Mouse (Mus musculus) hindbrain, embryonic 11.5 days (tissue): Measurements from ENCODE around the gene Cfap54. TPM values are rescaled to one million over a fixed set of nuclear protein-coding genes. Genes with fewer than 3 reads are reported as not detected.

Experiments used
- ATAC-seq: fragments of 200-750 bp; cut with Nextera tagmentation; 2 replicates; pipeline ENCODE4 v1.8.0; 2017; ENCODE audit warnings: mild to moderate bottlenecking, moderate TSS enrichment, moderate library complexity; ENCODE audit not compliant: low FRiP score
- DNase-seq: peaks from one replicate; pipeline ENCODE4 v3.0.0-alpha.2; 2015; ENCODE audit warnings: low spot score
- H3K27ac ChIP-seq: fragments of 300-500 bp; sonication (generic); 2 replicates; pipeline ENCODE4 v1.5.1; 2014; ENCODE audit warnings: mild to moderate bottlenecking, low read depth, low read length
- H3K27me3 ChIP-seq: fragments of 300-500 bp; sonication (generic); 2 replicates; pipeline ENCODE4 v1.6.1; 2014; ENCODE audit warnings: mild to moderate bottlenecking, low read length, moderate library complexity, mixed read lengths; ENCODE audit not compliant: control insufficient read depth, insufficient read depth
- H3K36me3 ChIP-seq: fragments of 300-500 bp; sonication (generic); 2 replicates; pipeline ENCODE4 v1.6.1; 2014; ENCODE audit warnings: mild to moderate bottlenecking, low read length, moderate library complexity, mixed read lengths; ENCODE audit not compliant: control insufficient read depth, insufficient read depth
- H3K4me1 ChIP-seq: fragments of 300-500 bp; sonication (generic); replicated peaks from 2 replicates; pipeline ENCODE4 v1.6.1; 2014; ENCODE audit warnings: low read length, mixed read lengths; ENCODE audit not compliant: control insufficient read depth, insufficient read depth
- H3K4me2 ChIP-seq: fragments of 300-500 bp; sonication (generic); replicated peaks from 2 replicates; pipeline ENCODE4 v1.6.1; 2014; ENCODE audit warnings: mild to moderate bottlenecking, low read depth, low read length
- H3K4me3 ChIP-seq: fragments of 300-500 bp; sonication (generic); 2 replicates; pipeline ENCODE4 v1.5.1; 2014; ENCODE audit warnings: low read depth, low read length
- H3K9ac ChIP-seq: fragments of 300-500 bp; sonication (generic); 2 replicates; pipeline ENCODE4 v1.6.1; 2014; ENCODE audit warnings: low read depth, low read length
- H3K9me3 ChIP-seq: fragments of 300-500 bp; sonication (generic); 2 replicates; pipeline ENCODE4 v1.6.1; 2016; ENCODE audit warnings: low read length; ENCODE audit not compliant: control insufficient read depth
- WGBS: fragments of 180-500 bp; shearing (Covaris S2); extraction: QIAGEN DNeasy Blood & Tissue Kit; methylation state at CpG from one replicate; pipeline ENCODE4 v1.1.7; 2014; 5-methylcytosine and 5-hydroxymethylcytosine counted together
- polyA plus RNA-seq: library from polyadenylated mRNA; unstranded; fragments of >200 nt; fragmentation: Nextera tagmentation; extraction: Ambion mirVana; gene quantifications from 2 replicates; pipeline ENCODE4 v1.2.1, GENCODE M21; 2014

Gene Cfap54
- polyA plus RNA-seq, 1 experiment from 2014 or later, result 2.4 TPM

DNA sequence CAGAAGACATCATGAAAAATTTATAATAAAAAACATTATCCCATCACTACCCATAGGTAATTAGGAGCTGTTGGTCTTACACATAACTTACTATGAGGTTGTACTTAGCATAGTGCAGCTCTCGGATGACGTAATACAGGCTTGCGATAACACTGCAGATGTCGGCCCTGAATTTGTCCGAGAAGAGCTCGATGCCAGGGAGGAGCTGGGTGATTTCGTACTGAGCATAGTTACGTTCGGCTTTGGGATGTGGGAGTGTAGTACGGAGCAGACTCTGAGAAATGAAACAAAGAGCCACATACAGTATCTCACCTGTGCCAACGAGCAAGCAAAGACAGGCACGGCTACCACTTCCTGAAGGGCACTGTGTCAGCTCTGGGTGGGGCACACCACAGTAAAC lies 149.0 kb downstream of the Cfap54 start:
- Histone ChIP-seq H3K9ac (no peak overlapping the region), H3K4me3 (no peak overlapping the region), H3K9me3 (no peaks in the 10 kb centered on the region), H3K36me3 (no peaks in the 10 kb centered on the region), H3K4me1 (no peaks in the 10 kb centered on the region), H3K27me3 (no peaks in the 10 kb centered on the region), H3K4me2 (no peak overlapping the region), H3K27ac (no peak overlapping the region)
- 92% methylated on average over 12 of the region's 12 CpGs for WGBS
- DNase-seq, result no peak
- no peak for ATAC-seq

DNA sequence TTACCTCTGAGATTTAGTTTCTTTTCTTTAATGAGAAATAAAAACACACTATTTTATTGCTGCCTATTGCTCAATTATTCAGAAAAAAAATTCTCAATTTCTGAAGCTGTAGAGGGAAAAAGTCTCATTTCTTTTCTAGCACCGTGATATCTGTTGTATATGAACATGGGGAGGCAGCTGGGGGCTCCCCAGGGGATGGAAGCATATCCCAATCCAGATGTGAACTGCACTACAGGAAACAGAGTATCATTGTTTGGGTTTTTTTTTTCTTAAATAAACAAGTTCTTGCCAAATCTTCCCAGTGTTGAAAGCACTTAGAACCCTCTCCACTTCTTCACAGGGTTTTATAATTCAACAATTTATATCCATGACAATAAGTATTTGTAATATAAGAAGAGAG lies 151.4 kb downstream of the Cfap54 start:
- 61% methylated on average over 1 of the region's 1 CpGs for WGBS

DNA sequence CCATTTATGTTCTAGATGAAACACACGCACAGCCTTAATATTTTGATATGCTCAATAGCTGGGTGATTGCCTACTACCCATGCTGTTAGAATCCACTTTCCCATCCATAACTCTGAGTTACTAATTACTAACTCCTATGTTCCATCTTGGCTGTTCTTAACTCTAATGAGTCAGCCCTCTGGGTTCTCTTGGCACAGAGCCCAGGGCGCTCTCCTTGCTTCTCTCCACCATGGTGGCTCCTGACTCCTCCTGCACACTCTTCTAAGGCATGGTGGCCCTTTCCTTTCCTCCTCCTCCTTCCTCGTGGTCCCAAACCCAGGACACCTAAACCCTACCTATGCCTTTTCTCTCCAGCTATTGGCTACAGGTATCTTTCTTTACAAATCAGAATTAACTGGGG lies 153.2 kb downstream of the Cfap54 start:
- Histone ChIP-seq H3K27me3 (no peaks in the 10 kb centered on the region), H3K27ac (no peak overlapping the region), H3K4me2 (no peak overlapping the region), H3K4me3 (no peak overlapping the region), H3K9ac (no peak overlapping the region), H3K36me3 (no peaks in the 10 kb centered on the region), H3K4me1 (no peaks in the 10 kb centered on the region), H3K9me3 (no peaks in the 10 kb centered on the region)
- DNase-seq (no peak), ATAC-seq (no peak)
- 88% methylated on average over 3 of the region's 3 CpGs for WGBS

More for the DNA sequence above, 151.4 kb downstream of the Cfap54 start:
- Histone ChIP-seq H3K9me3 (no peaks in the 10 kb centered on the region), H3K4me1 (no peaks in the 10 kb centered on the region), H3K36me3 (no peaks in the 10 kb centered on the region), H3K27ac (no peak overlapping the region), H3K4me3 (no peak overlapping the region), H3K9ac (no peak overlapping the region), H3K4me2 (no peak overlapping the region), H3K27me3 (no peaks in the 10 kb centered on the region)
- ATAC-seq (no peak), DNase-seq (no peak)

DNA sequence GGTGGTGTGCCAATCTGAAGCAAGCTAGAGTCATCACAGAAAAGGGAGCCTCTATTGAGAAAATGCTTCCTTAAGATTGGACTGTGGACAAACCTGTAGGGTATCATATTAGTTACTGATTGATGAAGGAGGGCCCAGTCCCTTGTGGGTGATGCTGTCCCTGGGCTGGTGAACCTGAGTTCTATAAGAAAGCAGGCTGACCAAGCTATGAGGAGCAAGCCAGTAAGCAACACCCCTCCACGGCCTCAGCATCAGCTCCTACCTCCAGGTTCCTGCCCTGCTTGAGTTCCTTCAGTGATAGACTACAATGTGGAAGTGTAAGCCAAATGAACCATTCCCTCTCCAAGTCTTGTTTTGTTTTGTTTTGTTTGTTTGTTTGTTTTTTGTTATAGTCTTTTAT lies 162.9 kb downstream of the Cfap54 start:
- no peak overlapping the region for H3K4me2 ChIP-seq
- no peaks in the 10 kb centered on the region for H3K9me3 ChIP-seq
- no peaks in the 10 kb centered on the region for H3K27me3 ChIP-seq
- H3K27ac ChIP-seq, result no peak overlapping the region
- no peak overlapping the region for H3K4me3 ChIP-seq
- no peaks in the 10 kb centered on the region for H3K36me3 ChIP-seq
- H3K9ac ChIP-seq, result no peak overlapping the region
- DNase-seq, result no peak
- H3K4me1 ChIP-seq, result no peaks in the 10 kb centered on the region
- WGBS, result 85% methylated on average over 1 of the region's 1 CpGs
- ATAC-seq, result no peak

DNA sequence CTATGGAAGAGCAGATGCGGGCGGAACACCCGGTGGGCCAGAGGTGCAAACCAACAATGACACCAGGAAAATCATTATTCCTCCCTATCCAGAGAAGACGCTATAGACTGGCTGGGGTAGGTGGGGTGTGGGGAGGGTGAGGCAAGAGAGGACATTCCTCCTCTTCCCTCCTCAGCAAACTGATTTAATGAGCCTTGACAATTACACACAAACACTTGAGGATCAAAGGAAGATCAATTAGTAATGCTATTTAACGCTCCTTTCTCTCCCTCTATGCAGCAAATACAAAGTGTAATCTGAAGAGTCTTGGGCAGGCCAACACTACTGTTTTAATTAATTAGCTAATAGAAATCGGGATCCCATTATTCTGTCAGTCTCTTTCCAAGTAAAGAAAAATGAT lies 174.2 kb downstream of the Cfap54 start:
- Histone ChIP-seq H3K9ac (no peak overlapping the region), H3K4me1 (no peaks in the 10 kb centered on the region), H3K27me3 (no peaks in the 10 kb centered on the region), H3K36me3 (no peaks in the 10 kb centered on the region), H3K9me3 (no peaks in the 10 kb centered on the region), H3K4me2 (no peak overlapping the region), H3K4me3 (no peak overlapping the region), H3K27ac (no peak overlapping the region)
- DNase-seq, result no peak
- no peak for ATAC-seq
- WGBS, result 58% methylated on average over 6 of the region's 6 CpGs

DNA sequence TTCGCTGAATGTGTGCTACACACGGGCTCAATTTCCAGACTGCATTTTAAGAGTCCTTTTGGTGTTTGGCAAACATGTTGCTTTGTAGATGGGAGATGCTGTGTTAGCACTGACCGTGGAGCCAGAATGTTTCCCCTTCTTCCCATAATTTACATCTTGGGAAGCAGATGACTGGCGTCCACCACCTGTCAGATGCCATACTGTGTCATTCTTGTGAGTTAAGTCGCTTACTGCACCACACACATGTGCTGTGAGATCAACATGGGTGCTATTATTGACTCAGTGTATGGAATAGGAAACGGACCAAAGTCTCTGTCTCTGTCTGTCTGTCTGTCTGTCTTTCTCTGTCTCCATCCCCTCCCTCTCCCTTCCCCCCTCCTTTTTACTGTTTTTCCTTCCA lies 193.0 kb downstream of the Cfap54 start:
- H3K4me2 ChIP-seq, result no peak overlapping the region
- no peak for DNase-seq
- 80% methylated on average over 6 of the region's 6 CpGs for WGBS

DNA sequence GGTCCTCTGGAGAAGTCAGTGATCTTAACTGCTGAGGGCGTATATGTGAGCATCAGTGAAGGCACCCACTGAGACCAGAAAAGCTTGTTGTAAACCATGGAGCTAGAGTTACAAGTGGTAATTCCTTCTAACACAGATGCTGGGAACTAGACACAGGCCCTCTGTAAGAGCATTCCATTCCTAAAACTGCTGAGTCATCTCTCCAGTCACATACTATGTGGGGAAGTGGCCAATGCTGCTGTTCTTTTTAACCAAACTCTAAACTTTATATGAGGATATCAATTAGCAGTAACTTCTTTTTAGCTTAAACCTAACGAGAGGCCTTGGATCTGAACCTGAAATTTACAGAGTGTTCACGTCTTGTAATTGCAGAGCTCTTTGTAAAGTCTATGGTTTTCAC lies 203.4 kb downstream of the Cfap54 start:
- Histone ChIP-seq H3K4me2 (no peak overlapping the region), H3K36me3 (no peaks in the 10 kb centered on the region), H3K4me1 (no peaks in the 10 kb centered on the region), H3K9me3 (no peaks in the 10 kb centered on the region), H3K27ac (no peak overlapping the region), H3K9ac (no peak overlapping the region), H3K4me3 (no peak overlapping the region), H3K27me3 (no peaks in the 10 kb centered on the region)
- WGBS, result 92% methylated on average over 3 of the region's 3 CpGs
- ATAC-seq (no peak), DNase-seq (no peak)

More for the DNA sequence above, 193.0 kb downstream of the Cfap54 start:
- Histone ChIP-seq H3K27me3 (no peaks in the 10 kb centered on the region), H3K27ac (no peak overlapping the region), H3K9ac (no peak overlapping the region), H3K4me3 (no peak overlapping the region), H3K9me3 (no peaks in the 10 kb centered on the region), H3K36me3 (no peaks in the 10 kb centered on the region), H3K4me1 (no peaks in the 10 kb centered on the region)
- no peak for ATAC-seq

DNA sequence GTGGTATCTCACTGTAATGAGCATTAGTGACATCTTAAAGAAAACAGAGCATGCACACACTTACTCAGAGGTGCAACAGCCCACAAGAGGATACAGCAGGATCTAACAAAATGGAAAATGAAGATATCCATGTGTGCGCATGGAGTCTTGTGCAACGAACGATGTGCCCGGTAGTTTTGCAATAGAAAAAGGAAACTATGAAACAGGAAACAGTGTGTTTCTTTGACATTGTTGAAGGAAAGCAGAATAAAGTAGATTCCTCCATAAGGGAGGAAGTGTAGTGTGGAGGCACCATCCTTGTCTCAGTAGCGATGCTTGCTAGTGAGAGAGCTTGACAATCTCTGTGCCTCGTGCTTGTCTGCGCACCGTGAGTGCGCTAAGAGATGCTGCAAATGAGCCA lies 240.4 kb downstream of the Cfap54 start:
- WGBS, result 92% methylated on average over 9 of the region's 9 CpGs
- Histone ChIP-seq H3K4me1 (no peaks in the 10 kb centered on the region), H3K27ac (no peak overlapping the region), H3K4me3 (no peak overlapping the region), H3K4me2 (no peak overlapping the region), H3K9me3 (no peaks in the 10 kb centered on the region), H3K9ac (no peak overlapping the region), H3K27me3 (no peaks in the 10 kb centered on the region), H3K36me3 (no peaks in the 10 kb centered on the region)
- DNase-seq (no peak), ATAC-seq (no peak)

DNA sequence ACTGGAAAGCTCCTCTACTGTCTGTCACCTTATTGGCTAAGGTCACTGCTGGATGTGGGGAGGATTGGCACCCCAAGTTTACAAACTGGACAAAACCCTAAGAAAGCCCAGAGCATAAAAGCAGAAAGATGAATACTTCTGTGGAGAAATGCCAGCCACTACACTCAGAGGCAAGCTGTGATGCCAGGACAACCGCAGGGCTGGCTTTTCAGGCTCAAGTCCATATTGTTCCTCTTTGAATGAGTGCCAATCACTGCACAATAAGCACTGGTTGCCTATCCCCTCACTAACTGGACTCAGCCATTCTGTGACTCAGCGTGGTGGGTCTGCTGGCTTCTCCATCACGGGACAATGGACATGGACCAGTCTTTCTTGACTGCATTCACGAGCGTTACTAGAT lies 243.8 kb downstream of the Cfap54 start:
- Histone ChIP-seq H3K27me3 (no peaks in the 10 kb centered on the region), H3K9ac (no peak overlapping the region), H3K4me2 (no peak overlapping the region), H3K9me3 (no peaks in the 10 kb centered on the region), H3K36me3 (no peaks in the 10 kb centered on the region), H3K27ac (no peak overlapping the region), H3K4me3 (no peak overlapping the region), H3K4me1 (no peaks in the 10 kb centered on the region)
- peak; percentile 38; the same call in 1 of the 2 replicates for ATAC-seq
- peak; percentile 38 for DNase-seq
- WGBS, result 47% methylated on average over 5 of the region's 5 CpGs
